Comparison of ENCODE assay signal across 9 mouse cellular contexts in genomic region chr2:168280729-168281581, GRCm38 (mm10). TPM values are rescaled to one million over a fixed set of nuclear protein-coding genes. Genes with fewer than 3 reads are reported as not detected.
DNase-seq lines count a peak whose midpoint lies in the region; ATAC-seq and TF ChIP-seq lines count a peak whose summit lies in the region.
"Had no signal": no experiment of that assay in that cellular context is flagged by ENCODE, and none has a peak within 500 bp of the region (broad histone marks: within the 10 kb centered on the region; RNA-seq: fewer than 3 reads in every experiment).

No protein-coding gene starts in this region.

- H3K4me2 ChIP-seq in forebrain, postnatal 0 days (ENCODE audit: low read depth): peak overlapping the region; percentile 75
- H3K4me2 ChIP-seq in intestine, postnatal 0 days (replicated peaks; ENCODE audit: low read depth): peak overlapping the region; percentile 88
- H3K4me2 ChIP-seq in liver, postnatal 0 days (ENCODE audit: low read depth, low read length): peak overlapping the region; percentile 67

- 2% methylated on average over 60 of the region's 82 CpGs for WGBS in forebrain, postnatal 0 days
- WGBS in intestine, postnatal 0 days: 3% methylated on average over 57 of the region's 82 CpGs
- WGBS in liver, postnatal 0 days (ENCODE audit: insufficient replicate concordance): 2% methylated on average over 50 of the region's 82 CpGs

- no peak for TF ChIP-seq CTCF in forebrain, postnatal 0 days (IDR thresholded peaks at IDR 0.05; ENCODE audit: low read depth)
- TF ChIP-seq CTCF in intestine, postnatal 0 days (IDR thresholded peaks at IDR 0.05; ENCODE audit: low read depth): peak; percentile 16; the same call in 1 of the 2 replicates
- no peak for TF ChIP-seq CTCF in liver, postnatal 0 days (IDR thresholded peaks at IDR 0.05; ENCODE audit: low read depth)

- H3K27me3 ChIP-seq in forebrain, postnatal 0 days (ENCODE audit: insufficient read depth, low read length): peaks cover 18% of the 10 kb centered on the region
- H3K27me3 ChIP-seq in intestine, postnatal 0 days (replicated peaks; ENCODE audit: control insufficient read depth, insufficient read depth, low read length): peaks cover 42% of the 10 kb centered on the region
- peaks cover 65% of the 10 kb centered on the region for H3K27me3 ChIP-seq in liver, postnatal 0 days (ENCODE audit: insufficient read depth, low read length)

- H3K9ac ChIP-seq in forebrain, postnatal 0 days: peak overlapping the region; percentile 62
- peak overlapping the region; percentile 22; the same call in 1 of the 2 replicates for H3K9ac ChIP-seq in intestine, postnatal 0 days (ENCODE audit: low read depth, low read length)
- no peak overlapping the region for H3K9ac ChIP-seq in liver, postnatal 0 days (replicated peaks)

- peak; percentile 15 to 40 for DNase-seq in cerebellum, postnatal 25 days
- no peak for DNase-seq in cerebellum, adult 8-10 months
- peak; percentile 65 for DNase-seq in adrenal gland, postnatal 14 days
- peak; percentile 50 for DNase-seq in forebrain, postnatal 0 days
- DNase-seq in liver, postnatal 0 days: peak; percentile 29
- DNase-seq in ovary, postnatal 36 days (ENCODE audit: low spot score): peak; percentile 52
- DNase-seq in layer of hippocampus, adult 18-20 months (ENCODE audit: low spot score in 2 of 2): no peak

- no peak overlapping the region for H3K27ac ChIP-seq in forebrain, postnatal 0 days (ENCODE audit: low read depth, low read length)
- no peak overlapping the region for H3K27ac ChIP-seq in intestine, postnatal 0 days (ENCODE audit: low read depth, low read length)
- no peak overlapping the region for H3K27ac ChIP-seq in liver, postnatal 0 days (ENCODE audit: low read depth)

- no peak for TF ChIP-seq EP300 in liver, postnatal 0 days (IDR thresholded peaks at IDR 0.05; ENCODE audit: low read depth)

- ATAC-seq in forebrain, postnatal 0 days: peak; percentile 64
- ATAC-seq in intestine, postnatal 0 days: no peak
- peak; percentile 17; the same call in 1 of the 2 replicates for ATAC-seq in liver, postnatal 0 days

- peak overlapping the region; percentile 54 for H3K4me3 ChIP-seq in forebrain, postnatal 0 days (ENCODE audit: low read depth, low read length)
- H3K4me3 ChIP-seq in intestine, postnatal 0 days (ENCODE audit: low read depth, low read length): peak overlapping the region; percentile 51
- H3K4me3 ChIP-seq in liver, postnatal 0 days (ENCODE audit: low read depth, low read length): peak overlapping the region; percentile 31

- no peaks in the 10 kb centered on the region for H3K36me3 ChIP-seq in forebrain, postnatal 0 days (ENCODE audit: insufficient read depth)
- H3K36me3 ChIP-seq in intestine, postnatal 0 days (ENCODE audit: control insufficient read depth, insufficient read depth): no peaks in the 10 kb centered on the region
- no peaks in the 10 kb centered on the region for H3K36me3 ChIP-seq in liver, postnatal 0 days (replicated peaks; ENCODE audit: insufficient read depth, low read length)

- H3K9me3 ChIP-seq in forebrain, postnatal 0 days (ENCODE audit: low read length): no peaks in the 10 kb centered on the region
- H3K9me3 ChIP-seq in intestine, postnatal 0 days (ENCODE audit: control insufficient read depth): no peaks in the 10 kb centered on the region
- H3K9me3 ChIP-seq in liver, postnatal 0 days (ENCODE audit: low read length): no peaks in the 10 kb centered on the region

- H3K4me1 ChIP-seq in forebrain, postnatal 0 days (ENCODE audit: insufficient read depth): peaks cover 2% of the 10 kb centered on the region; the same call in 1 of the 2 replicates
- no peaks in the 10 kb centered on the region for H3K4me1 ChIP-seq in intestine, postnatal 0 days (replicated peaks; ENCODE audit: control insufficient read depth, insufficient read depth, low read length)
- peaks cover 3% of the 10 kb centered on the region for H3K4me1 ChIP-seq in liver, postnatal 0 days (ENCODE audit: insufficient read depth)

RNA-seq across cellular contexts. Expression of gene Kcng1, which starts 0.6 kb away (rescaled TPM):
- 0.08 TPM in 1 of 2 replicates, not detected in the other for total RNA-seq in adrenal gland, postnatal 14 days (2021)
- total RNA-seq in forebrain, postnatal 0 days (2014; rRNA removed): 2.0 and 2.6 TPM in 2 replicates
- 6.6 and 8.2 TPM in 2 replicates for polyA plus RNA-seq in forebrain, postnatal 0 days (2015; fragmentation: Nextera tagmentation; extraction: Ambion mirVana)
- polyA plus RNA-seq in intestine, postnatal 0 days (2015; fragmentation: Nextera tagmentation; extraction: Ambion mirVana): 1.8 and 1.9 TPM in 2 replicates
- polyA plus RNA-seq in liver, postnatal 0 days (2015; fragmentation: Nextera tagmentation; extraction: Ambion mirVana): 0.07 TPM in 1 of 2 replicates, not detected in the other
- 10 to 100 TPM; 43.9 to 51.6 TPM for total RNA-seq in layer of hippocampus, adult 18-20 months (2021)
- polyA plus RNA-seq: C2C12 had no signal

RNA-seq across cellular contexts. Expression of gene Mocs3, which starts 50.5 kb away (rescaled TPM):
- total RNA-seq in adrenal gland, postnatal 14 days (2021): 11.9 and 12.2 TPM in 2 replicates
- 23.1 and 23.6 TPM in 2 replicates for total RNA-seq in forebrain, postnatal 0 days (2014; rRNA removed)
- 8.6 and 9.9 TPM in 2 replicates for polyA plus RNA-seq in forebrain, postnatal 0 days (2015; fragmentation: Nextera tagmentation; extraction: Ambion mirVana)
- polyA plus RNA-seq in intestine, postnatal 0 days (2015; fragmentation: Nextera tagmentation; extraction: Ambion mirVana): 6.6 and 7.3 TPM in 2 replicates
- polyA plus RNA-seq in liver, postnatal 0 days (2015; fragmentation: Nextera tagmentation; extraction: Ambion mirVana): 3.6 and 4.9 TPM in 2 replicates
- total RNA-seq in layer of hippocampus, adult 18-20 months (2021): 10 to 100 TPM; 18.1 to 18.2 TPM

RNA-seq across cellular contexts. Expression of gene Dpm1, which starts 50.6 kb away (rescaled TPM):
- total RNA-seq in adrenal gland, postnatal 14 days (2021): 116 and 126 TPM in 2 replicates
- total RNA-seq in forebrain, postnatal 0 days (2014; rRNA removed): 13.4 and 21.4 TPM in 2 replicates
- polyA plus RNA-seq in forebrain, postnatal 0 days (2015; fragmentation: Nextera tagmentation; extraction: Ambion mirVana): 94.5 and 112 TPM in 2 replicates
- 130 and 131 TPM in 2 replicates for polyA plus RNA-seq in intestine, postnatal 0 days (2015; fragmentation: Nextera tagmentation; extraction: Ambion mirVana)
- 87.3 and 105 TPM in 2 replicates for polyA plus RNA-seq in liver, postnatal 0 days (2015; fragmentation: Nextera tagmentation; extraction: Ambion mirVana)
- total RNA-seq in layer of hippocampus, adult 18-20 months (2021): 10 to 100 TPM; 68.3 to 74.5 TPM

RNA-seq across cellular contexts. Expression of gene Gm20716, which starts 50.8 kb away (rescaled TPM):
- total RNA-seq in adrenal gland, postnatal 14 days (2021): 25.8 and 28.0 TPM in 2 replicates
- 42.9 and 47.9 TPM in 2 replicates for total RNA-seq in forebrain, postnatal 0 days (2014; rRNA removed)
- polyA plus RNA-seq in forebrain, postnatal 0 days (2015; fragmentation: Nextera tagmentation; extraction: Ambion mirVana): 9.1 and 16.3 TPM in 2 replicates
- 4.8 and 5.2 TPM in 2 replicates for polyA plus RNA-seq in intestine, postnatal 0 days (2015; fragmentation: Nextera tagmentation; extraction: Ambion mirVana)
- 1.9 and 2.8 TPM in 2 replicates for polyA plus RNA-seq in liver, postnatal 0 days (2015; fragmentation: Nextera tagmentation; extraction: Ambion mirVana)
- 10 to 100 TPM; 24.7 to 31.3 TPM for total RNA-seq in layer of hippocampus, adult 18-20 months (2021)

Comparison
In these comparisons a context has a peak if more than half of its experiments do, and no peak if none do; other contexts are left out.
1. DNase-seq: peak in cerebellum, postnatal 25 days (2 of 2), adrenal gland, postnatal 14 days (single experiment), forebrain, postnatal 0 days (single experiment), liver, postnatal 0 days (single experiment) and ovary, postnatal 36 days (single experiment); none in cerebellum, adult 8-10 months (single experiment) and layer of hippocampus, adult 18-20 months (0 of 2).
2. RNA of gene Kcng1, which starts 0.6 kb away (total RNA-seq): 43.9 to 51.6 TPM in layer of hippocampus, adult 18-20 months; 2.0 to 2.6 TPM in forebrain, postnatal 0 days and 0.08 TPM in adrenal gland, postnatal 14 days; every median in the first group is over 10 times any median in the second.
3. Peak in every context shown above with its lines, with median percentiles within 50 percentile points of each other: H3K4me2 ChIP-seq and H3K4me3 ChIP-seq.